Mouse (Mus musculus) spleen, adult 2 months (tissue): Measurements from ENCODE around the gene St6galnac3. TPM values are rescaled to one million over a fixed set of nuclear protein-coding genes. Genes with fewer than 3 reads are reported as not detected.

Source experiments
- DNase-seq, 2 experiments: peaks; one replicate each; pipeline versions ENCODE4 v3.0.0 to v3.0.0-alpha.2; 2012 to 2021; ENCODE audit warnings: low spot score in 2 of 2, low read depth in 1 of 2
- H3K27ac ChIP-seq: fragments of 200-500 bp; 2 replicates; pipeline ENCODE4 v1.5.1; 2012; ENCODE audit warnings: low read length, inconsistent platforms; ENCODE audit not compliant: insufficient read depth
- H3K27me3 ChIP-seq: fragments of 200-500 bp; 2 replicates; pipeline ENCODE4 v1.6.1; 2012; ENCODE audit warnings: mild to moderate bottlenecking, moderate library complexity, low read length, inconsistent platforms; ENCODE audit not compliant: control insufficient read depth, insufficient read depth
- H3K36me3 ChIP-seq: fragments of 200-500 bp; 2 replicates; pipeline ENCODE4 v1.6.1; 2012; ENCODE audit warnings: mild to moderate bottlenecking, low read length, inconsistent platforms; ENCODE audit not compliant: control insufficient read depth, insufficient read depth
- H3K4me1 ChIP-seq: fragments of 200-500 bp; 2 replicates; pipeline ENCODE4 v1.6.1; 2011; ENCODE audit warnings: inconsistent platforms; ENCODE audit not compliant: control insufficient read depth, insufficient read depth, insufficient read length
- H3K4me3 ChIP-seq: fragments of 200-500 bp; 2 replicates; pipeline ENCODE4 v1.5.1; 2011; ENCODE audit warnings: mild to moderate bottlenecking, inconsistent platforms; ENCODE audit not compliant: insufficient read depth, insufficient read length; ENCODE audit errors: extremely low read depth
- CTCF ChIP-seq: fragments of 200-500 bp; IDR thresholded peaks from 2 replicates; pipeline ENCODE4 v1.5.1; 2011; ENCODE audit warnings: mild to moderate bottlenecking, inconsistent platforms; ENCODE audit not compliant: insufficient read depth, insufficient read length, insufficient replicate concordance; ENCODE audit errors: extremely low read depth
- POLR2A ChIP-seq: fragments of 200-500 bp; IDR thresholded peaks from 2 replicates; pipeline ENCODE4 v1.6.1; 2011; ENCODE audit warnings: low read depth, low read length, inconsistent platforms
- WGBS: fragments of 180-500 bp; shearing (Covaris S2); methylation state at CpG from one replicate; pipeline ENCODE4 v1.1.7; 2018; 5-methylcytosine and 5-hydroxymethylcytosine counted together
- polyA plus RNA-seq: library from polyadenylated mRNA; depleted of rRNA; stranded (reverse); fragments of >200 nt; gene quantifications from 2 replicates; pipeline ENCODE4 v1.2.3, GENCODE M21; 2012

The St6galnac3 gene
- polyA plus RNA-seq, 1 experiment = 3.0 TPM

GRCm38 (mm10) chr3:153488931-153489330 is 236.0 kb downstream of the St6galnac3 start:
- H3K4me1 ChIP-seq = no peaks in the 10 kb centered on the region
- H3K4me3 ChIP-seq = no peak overlapping the region
- TF ChIP-seq CTCF (no peak), POLR2A (no peak)
- no peak for DNase-seq
- 86% methylated on average over 5 of the region's 5 CpGs for WGBS
- no peaks in the 10 kb centered on the region for H3K27me3 ChIP-seq
- H3K36me3 ChIP-seq = no peaks in the 10 kb centered on the region
- H3K27ac ChIP-seq = no peak overlapping the region

- H3K4me1 ChIP-seq = no peaks in the 10 kb centered on the region
- H3K36me3 ChIP-seq = no peaks in the 10 kb centered on the region
- 86% methylated on average over 5 of the region's 5 CpGs for WGBS
- no peak for TF ChIP-seq CTCF
- H3K4me3 ChIP-seq = no peak overlapping the region
- no peak overlapping the region for H3K27ac ChIP-seq
- no peak for DNase-seq
- no peaks in the 10 kb centered on the region for H3K27me3 ChIP-seq
Observed at GRCm38 (mm10) chr3:153485176-153485575, 239.8 kb downstream of the St6galnac3 start.

- Histone ChIP-seq H3K4me1 (no peaks in the 10 kb centered on the region), H3K36me3 (no peaks in the 10 kb centered on the region), H3K4me3 (no peak overlapping the region), H3K27ac (no peak overlapping the region), H3K27me3 (no peaks in the 10 kb centered on the region)
- WGBS = 83% methylated on average over 7 of the region's 7 CpGs
- TF ChIP-seq POLR2A (no peak), CTCF (no peak)
- no peak for DNase-seq
Observed at GRCm38 (mm10) chr3:153484701-153485100, 240.3 kb downstream of the St6galnac3 start.

- WGBS = 90% methylated on average over 4 of the region's 4 CpGs
- TF ChIP-seq CTCF (no peak), POLR2A (no peak)
- no peaks in the 10 kb centered on the region for H3K27me3 ChIP-seq
- no peak for DNase-seq
- no peaks in the 10 kb centered on the region for H3K4me1 ChIP-seq
- no peak overlapping the region for H3K4me3 ChIP-seq
- no peaks in the 10 kb centered on the region for H3K36me3 ChIP-seq
- no peak overlapping the region for H3K27ac ChIP-seq
Observed at GRCm38 (mm10) chr3:153483691-153484090, 241.3 kb downstream of the St6galnac3 start.

GRCm38 (mm10) chr3:153482098-153482497 is 242.9 kb downstream of the St6galnac3 start:
- no peak for DNase-seq
- 96% methylated on average over 11 of the region's 11 CpGs for WGBS
- TF ChIP-seq POLR2A = no peak
- TF ChIP-seq CTCF = no peak
- H3K36me3 ChIP-seq = no peaks in the 10 kb centered on the region
- no peak overlapping the region for H3K27ac ChIP-seq
- H3K27me3 ChIP-seq = no peaks in the 10 kb centered on the region
- no peaks in the 10 kb centered on the region for H3K4me1 ChIP-seq
- no peak overlapping the region for H3K4me3 ChIP-seq

GRCm38 (mm10) chr3:153481012-153481411 is 244.0 kb downstream of the St6galnac3 start:
- no peak for TF ChIP-seq CTCF
- no peak overlapping the region for H3K27ac ChIP-seq
- H3K4me1 ChIP-seq = no peaks in the 10 kb centered on the region
- H3K27me3 ChIP-seq = no peaks in the 10 kb centered on the region
- no peak overlapping the region for H3K4me3 ChIP-seq
- 88% methylated on average over 6 of the region's 6 CpGs for WGBS
- no peaks in the 10 kb centered on the region for H3K36me3 ChIP-seq
- DNase-seq = no peak

GRCm38 (mm10) chr3:153480636-153481006 is 244.4 kb downstream of the St6galnac3 start:
- WGBS = 78% methylated on average over 5 of the region's 5 CpGs
- no peak overlapping the region for H3K4me3 ChIP-seq
- no peak overlapping the region for H3K27ac ChIP-seq
- DNase-seq = no peak
- TF ChIP-seq POLR2A (no peak), CTCF (no peak)
- no peaks in the 10 kb centered on the region for H3K36me3 ChIP-seq
- no peaks in the 10 kb centered on the region for H3K4me1 ChIP-seq
- no peaks in the 10 kb centered on the region for H3K27me3 ChIP-seq

- DNase-seq = no peak
- Histone ChIP-seq H3K4me3 (no peak overlapping the region), H3K4me1 (no peaks in the 10 kb centered on the region), H3K27me3 (no peaks in the 10 kb centered on the region), H3K36me3 (no peaks in the 10 kb centered on the region), H3K27ac (no peak overlapping the region)
- 46% methylated on average over 3 of the region's 3 CpGs for WGBS
- TF ChIP-seq POLR2A = no peak
- no peak for TF ChIP-seq CTCF
Observed at GRCm38 (mm10) chr3:153480005-153480635, 244.9 kb downstream of the St6galnac3 start.
